Mouse (Mus musculus) midbrain, embryonic 15.5 days (tissue): ENCODE data around the gene Gm10985. TPM values are rescaled to one million over a fixed set of nuclear protein-coding genes. Genes with fewer than 3 reads are reported as not detected.

Source experiments
- ATAC-seq: fragments of 200-750 bp; cut with Nextera tagmentation; replicated peaks from 2 replicates; pipeline ENCODE4 v1.8.0; 2017; ENCODE audit warnings: moderate TSS enrichment
- H3K27ac ChIP-seq: fragments of 300-500 bp; sonication (generic); 2 replicates; pipeline ENCODE4 v1.5.1; 2015; ENCODE audit warnings: mild to moderate bottlenecking, inconsistent platforms
- H3K27me3 ChIP-seq: fragments of 300-500 bp; sonication (generic); replicated peaks from 2 replicates; pipeline ENCODE4 v1.6.1; 2015; ENCODE audit warnings: inconsistent platforms
- H3K36me3 ChIP-seq: fragments of 300-500 bp; sonication (generic); replicated peaks from 2 replicates; pipeline ENCODE4 v1.6.1; 2015; ENCODE audit warnings: inconsistent platforms
- H3K4me1 ChIP-seq: fragments of 300-500 bp; sonication (generic); 2 replicates; pipeline ENCODE4 v1.6.1; 2015; ENCODE audit warnings: inconsistent platforms
- H3K4me2 ChIP-seq: fragments of 300-500 bp; sonication (generic); 2 replicates; pipeline ENCODE4 v1.6.1; 2015; ENCODE audit warnings: inconsistent platforms, mild to moderate bottlenecking, moderate library complexity
- H3K4me3 ChIP-seq: fragments of 300-500 bp; sonication (generic); 2 replicates; pipeline ENCODE4 v1.5.1; 2015; ENCODE audit warnings: mild to moderate bottlenecking, inconsistent platforms
- H3K9ac ChIP-seq: fragments of 300-500 bp; sonication (generic); 2 replicates; pipeline ENCODE4 v1.6.1; 2015; ENCODE audit warnings: mild to moderate bottlenecking, inconsistent platforms
- H3K9me3 ChIP-seq: fragments of 300-500 bp; sonication (generic); 2 replicates; pipeline ENCODE4 v1.6.1; 2016; ENCODE audit warnings: inconsistent platforms
- WGBS: fragments of 180-500 bp; shearing (Covaris S2); methylation state at CpG from one replicate; pipeline ENCODE4 v1.1.7; 2015; ENCODE audit warnings: mixed read lengths; 5-methylcytosine and 5-hydroxymethylcytosine counted together
- polyA plus RNA-seq: library from polyadenylated mRNA; unstranded; fragments of >200 nt; fragmentation: Nextera tagmentation; extraction: Ambion mirVana; gene quantifications from 2 replicates; pipeline ENCODE4 v1.2.1, GENCODE M21; 2015

Gene Gm10985
- polyA plus RNA-seq, result not detected in 2 replicates

- ATAC-seq, result no peak
- no peak within 1 kb of the TSS for H3K27ac ChIP-seq
- H3K4me1 ChIP-seq, result no peaks in the 10 kb centered on the region
- no peaks in the 10 kb centered on the region for H3K27me3 ChIP-seq
- WGBS, result 82% methylated on average over 2 of the region's 2 CpGs
- H3K4me2 ChIP-seq, result no peak within 1 kb of the TSS
- no peak within 1 kb of the TSS for H3K9ac ChIP-seq
- H3K9me3 ChIP-seq, result no peaks in the 10 kb centered on the region
- H3K36me3 ChIP-seq, result no peaks in the 10 kb centered on the region
- no peak within 1 kb of the TSS for H3K4me3 ChIP-seq
These were observed at the start of gene Gm10985 for GRCm38 (mm10) chr3:53844786-53845185. Gm10985 (plus strand) TSS chr3:53845086.

- Histone ChIP-seq H3K4me1 (no peaks in the 10 kb centered on the region), H3K4me3 (no peak overlapping the region), H3K27ac (no peak overlapping the region), H3K27me3 (no peaks in the 10 kb centered on the region), H3K9ac (no peak overlapping the region), H3K4me2 (no peak overlapping the region), H3K9me3 (no peaks in the 10 kb centered on the region), H3K36me3 (no peaks in the 10 kb centered on the region)
- ATAC-seq, result no peak
- WGBS, result 91% methylated on average over 1 of the region's 1 CpGs
These were observed 48.0 kb upstream of the Gm10985 start for GRCm38 (mm10) chr3:53796933-53797332.

GRCm38 (mm10) chr3:53799671-53800070 is 45.2 kb upstream of the Gm10985 start:
- WGBS, result 47% methylated on average over 2 of the region's 2 CpGs
- peak; percentile 33; the same call in 1 of the 2 replicates for ATAC-seq
- no peaks in the 10 kb centered on the region for H3K36me3 ChIP-seq
- no peaks in the 10 kb centered on the region for H3K4me1 ChIP-seq
- no peaks in the 10 kb centered on the region for H3K27me3 ChIP-seq
- no peak overlapping the region for H3K27ac ChIP-seq
- H3K4me3 ChIP-seq, result no peak overlapping the region
- H3K9ac ChIP-seq, result no peak overlapping the region
- H3K9me3 ChIP-seq, result no peaks in the 10 kb centered on the region
- H3K4me2 ChIP-seq, result no peak overlapping the region

GRCm38 (mm10) chr3:53813421-53813977 is 31.4 kb upstream of the Gm10985 start:
- no peak overlapping the region for H3K9ac ChIP-seq
- WGBS, result 81% methylated on average over 7 of the region's 7 CpGs
- no peaks in the 10 kb centered on the region for H3K9me3 ChIP-seq
- no peak for ATAC-seq
- H3K4me2 ChIP-seq, result no peak overlapping the region
- H3K27me3 ChIP-seq, result no peaks in the 10 kb centered on the region
- H3K36me3 ChIP-seq, result no peaks in the 10 kb centered on the region
- H3K4me3 ChIP-seq, result no peak overlapping the region
- H3K27ac ChIP-seq, result no peak overlapping the region
- H3K4me1 ChIP-seq, result no peaks in the 10 kb centered on the region

GRCm38 (mm10) chr3:53834238-53834637 is 10.6 kb upstream of the Gm10985 start:
- H3K9me3 ChIP-seq, result no peaks in the 10 kb centered on the region
- no peak overlapping the region for H3K27ac ChIP-seq
- no peaks in the 10 kb centered on the region for H3K4me1 ChIP-seq
- H3K27me3 ChIP-seq, result no peaks in the 10 kb centered on the region
- H3K4me2 ChIP-seq, result no peak overlapping the region
- H3K9ac ChIP-seq, result no peak overlapping the region
- no peaks in the 10 kb centered on the region for H3K36me3 ChIP-seq
- no peak overlapping the region for H3K4me3 ChIP-seq
- WGBS, result 84% methylated on average over 2 of the region's 2 CpGs
- no peak for ATAC-seq

- no peak overlapping the region for H3K9ac ChIP-seq
- ATAC-seq, result no peak
These were observed 1.5 kb downstream of the Gm10985 start for GRCm38 (mm10) chr3:53846206-53846928.

GRCm38 (mm10) chr3:53847726-53848125 is 2.8 kb downstream of the Gm10985 start:
- Histone ChIP-seq H3K27ac (no peak overlapping the region), H3K9ac (no peak overlapping the region), H3K4me3 (no peak overlapping the region), H3K36me3 (no peaks in the 10 kb centered on the region), H3K9me3 (no peaks in the 10 kb centered on the region), H3K4me2 (no peak overlapping the region), H3K27me3 (no peaks in the 10 kb centered on the region), H3K4me1 (no peaks in the 10 kb centered on the region)
- WGBS, result 68% methylated on average over 4 of the region's 4 CpGs
- ATAC-seq, result no peak

More at GRCm38 (mm10) chr3:53846206-53846928, 1.5 kb downstream of the Gm10985 start:
- no peaks in the 10 kb centered on the region for H3K27me3 ChIP-seq
- H3K4me2 ChIP-seq, result no peak overlapping the region
- H3K27ac ChIP-seq, result no peak overlapping the region
- no peaks in the 10 kb centered on the region for H3K36me3 ChIP-seq
- no peaks in the 10 kb centered on the region for H3K4me1 ChIP-seq
- H3K9me3 ChIP-seq, result no peaks in the 10 kb centered on the region
- no peak overlapping the region for H3K4me3 ChIP-seq
- WGBS, result 78% methylated on average over 7 of the region's 7 CpGs

GRCm38 (mm10) chr3:53848262-53848661 is 3.4 kb downstream of the Gm10985 start:
- no peaks in the 10 kb centered on the region for H3K36me3 ChIP-seq
- 81% methylated on average over 11 of the region's 11 CpGs for WGBS
- no peak for ATAC-seq
- H3K4me2 ChIP-seq, result no peak overlapping the region
- H3K4me3 ChIP-seq, result no peak overlapping the region
- H3K27me3 ChIP-seq, result no peaks in the 10 kb centered on the region
- no peak overlapping the region for H3K27ac ChIP-seq
- H3K9me3 ChIP-seq, result no peaks in the 10 kb centered on the region
- H3K9ac ChIP-seq, result no peak overlapping the region
- no peaks in the 10 kb centered on the region for H3K4me1 ChIP-seq

GRCm38 (mm10) chr3:53854261-53854660 is 9.4 kb downstream of the Gm10985 start:
- H3K27me3 ChIP-seq, result no peaks in the 10 kb centered on the region
- no peaks in the 10 kb centered on the region for H3K9me3 ChIP-seq
- ATAC-seq, result no peak
- H3K4me3 ChIP-seq, result no peak overlapping the region
- H3K36me3 ChIP-seq, result peaks cover 15% of the 10 kb centered on the region; the same call in 1 of the 2 replicates
- H3K4me1 ChIP-seq, result no peaks in the 10 kb centered on the region
- no peak overlapping the region for H3K4me2 ChIP-seq
- no peak overlapping the region for H3K9ac ChIP-seq
- WGBS, result 89% methylated on average over 4 of the region's 4 CpGs
- H3K27ac ChIP-seq, result no peak overlapping the region

GRCm38 (mm10) chr3:53854831-53855230 is 9.9 kb downstream of the Gm10985 start:
- WGBS, result 90% methylated on average over 3 of the region's 3 CpGs
- H3K4me3 ChIP-seq, result no peak overlapping the region
- ATAC-seq, result no peak

GRCm38 (mm10) chr3:53863383-53864220 is 18.7 kb downstream of the Gm10985 start, which contains the start of gene Ufm1:
Ufm1 (minus strand) TSS chr3:53863830.
- Histone ChIP-seq H3K9me3 (no peaks in the 10 kb centered on the region), H3K36me3 (peaks cover 24% of the 10 kb centered on the region; the same call in 1 of the 2 replicates), H3K4me1 (peaks cover 10% of the 10 kb centered on the region), H3K27ac (peak within 1 kb of the TSS; percentile 71), H3K4me3 (peak within 1 kb of the TSS; percentile 90), H3K9ac (peak within 1 kb of the TSS; percentile 65), H3K4me2 (peak within 1 kb of the TSS; percentile 79), H3K27me3 (no peaks in the 10 kb centered on the region)
- under 1% methylated on average over 58 of the region's 58 CpGs for WGBS
- peak; percentile 99 for ATAC-seq

More at GRCm38 (mm10) chr3:53854831-53855230, 9.9 kb downstream of the Gm10985 start:
- Histone ChIP-seq H3K4me2 (no peak overlapping the region), H3K4me1 (no peaks in the 10 kb centered on the region), H3K27me3 (no peaks in the 10 kb centered on the region), H3K36me3 (peaks cover 20% of the 10 kb centered on the region; the same call in 1 of the 2 replicates), H3K9ac (no peak overlapping the region), H3K9me3 (no peaks in the 10 kb centered on the region), H3K27ac (no peak overlapping the region)

GRCm38 (mm10) chr3:53868212-53868611 is 23.3 kb downstream of the Gm10985 start:
- Histone ChIP-seq H3K9ac (no peak overlapping the region), H3K36me3 (no peaks in the 10 kb centered on the region), H3K4me1 (no peaks in the 10 kb centered on the region), H3K4me3 (no peak overlapping the region), H3K4me2 (no peak overlapping the region), H3K9me3 (no peaks in the 10 kb centered on the region), H3K27me3 (no peaks in the 10 kb centered on the region), H3K27ac (no peak overlapping the region)
- WGBS, result 86% methylated on average over 4 of the region's 4 CpGs
- ATAC-seq, result no peak
